In the genomic region with DNA sequence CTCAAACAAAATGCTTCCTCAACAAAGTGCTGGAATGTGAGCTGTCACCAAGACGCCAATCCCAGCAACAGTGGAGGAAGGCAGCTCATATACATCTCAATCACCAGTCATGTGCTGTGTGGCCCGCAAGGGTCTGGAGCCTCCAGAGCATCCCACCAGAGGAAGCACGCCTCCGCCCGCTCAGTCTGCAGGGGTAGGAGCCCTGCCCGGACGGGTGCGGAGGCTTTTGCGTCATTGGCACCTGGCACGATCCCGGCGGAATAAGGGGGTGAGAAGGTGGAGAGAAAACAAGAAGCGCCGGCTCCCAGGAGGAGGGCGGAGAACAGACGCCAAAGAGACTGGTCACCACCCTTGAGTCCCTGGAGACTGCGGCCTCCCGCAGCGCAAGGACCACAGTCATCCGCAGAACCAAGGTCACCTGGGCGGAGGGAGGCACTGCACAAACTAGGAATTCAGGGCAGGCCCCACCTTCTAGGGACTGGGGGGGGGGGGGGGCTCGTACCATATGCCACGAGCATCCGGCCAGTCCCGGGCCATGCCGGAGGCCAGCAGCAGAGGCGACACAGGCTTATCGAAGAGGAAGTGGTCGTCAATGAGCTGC, we compare ENCODE assay signal across 8 mouse cellular contexts. TPM values are rescaled to one million over a fixed set of nuclear protein-coding genes. Genes with fewer than 3 reads are reported as not detected.
DNase-seq lines count a peak whose midpoint lies in the region; ATAC-seq and TF ChIP-seq lines count a peak whose summit lies in the region.

No protein-coding gene starts in this region.

- H3K4me2 ChIP-seq in hindbrain, embryonic 11.5 days (replicated peaks; ENCODE audit: low read depth, low read length), result peak overlapping the region; percentile 93
- H3K4me2 ChIP-seq in limb, embryonic 14.5 days (replicated peaks; ENCODE audit: low read depth, low read length, severe bottlenecking), result peak overlapping the region; percentile 98

- no peaks in the 10 kb centered on the region for H3K9me3 ChIP-seq in embryonic facial prominence, embryonic 10.5 days
- H3K9me3 ChIP-seq in hindbrain, embryonic 11.5 days (ENCODE audit: control insufficient read depth, low read length), result no peaks in the 10 kb centered on the region
- no peaks in the 10 kb centered on the region for H3K9me3 ChIP-seq in limb, embryonic 14.5 days (ENCODE audit: control insufficient read depth, low read length)

- peaks cover 21% of the 10 kb centered on the region for H3K36me3 ChIP-seq in embryonic facial prominence, embryonic 10.5 days (replicated peaks)
- H3K36me3 ChIP-seq in hindbrain, embryonic 11.5 days (ENCODE audit: control insufficient read depth, insufficient read depth, low read length), result no peaks in the 10 kb centered on the region
- no peaks in the 10 kb centered on the region for H3K36me3 ChIP-seq in limb, embryonic 14.5 days (ENCODE audit: control insufficient read depth, insufficient read depth, low read length)

- H3K27ac ChIP-seq in embryonic facial prominence, embryonic 10.5 days (replicated peaks), result peak overlapping the region; percentile 89
- H3K27ac ChIP-seq in hindbrain, embryonic 11.5 days (ENCODE audit: low read depth, low read length), result peak overlapping the region; percentile 76
- no peak overlapping the region for H3K27ac ChIP-seq in limb, embryonic 14.5 days (replicated peaks; ENCODE audit: low read depth, low read length)

- H3K9ac ChIP-seq in hindbrain, embryonic 11.5 days (ENCODE audit: low read depth, low read length), result peak overlapping the region; percentile 96
- peak overlapping the region; percentile 56; the same call in 1 of the 2 replicates for H3K9ac ChIP-seq in limb, embryonic 14.5 days (ENCODE audit: low read depth, low read length, severe bottlenecking)

- H3K4me1 ChIP-seq in embryonic facial prominence, embryonic 10.5 days, result peaks cover 57% of the 10 kb centered on the region
- H3K4me1 ChIP-seq in hindbrain, embryonic 11.5 days (replicated peaks; ENCODE audit: control insufficient read depth, insufficient read depth, low read length), result peaks cover 6% of the 10 kb centered on the region; the same call in 1 of the 2 replicates
- peaks cover 24% of the 10 kb centered on the region for H3K4me1 ChIP-seq in limb, embryonic 14.5 days (ENCODE audit: control insufficient read depth, insufficient read depth, low read length)

- no peak for TF ChIP-seq POLR2A in limb, embryonic 14.5 days (IDR thresholded peaks at IDR 0.05; ENCODE audit: borderline replicate concordance, extremely low read depth, insufficient read depth, insufficient read length)

- peak overlapping the region; percentile 79 for H3K4me3 ChIP-seq in embryonic facial prominence, embryonic 10.5 days
- peak overlapping the region; percentile 81 for H3K4me3 ChIP-seq in hindbrain, embryonic 11.5 days (ENCODE audit: low read depth, low read length)
- peak overlapping the region; percentile 56 for H3K4me3 ChIP-seq in limb, embryonic 14.5 days (replicated peaks; ENCODE audit: low read length)

- ATAC-seq in hindbrain, embryonic 11.5 days (ENCODE audit: low FRiP score), result no peak
- ATAC-seq in limb, embryonic 14.5 days (ENCODE audit: low FRiP score, low read depth), result no peak

- intact Hi-C loops in gastrocnemius, postnatal 14 days (cut with DNase I; ENCODE audit: low total_unique reads), result no loop called here

- DNase-seq in right cerebral cortex, adult 2 months (ENCODE audit: low spot score in 2 of 2), result peak; percentile 75 to 77
- no peak for DNase-seq in right cerebral cortex, postnatal 36 days (ENCODE audit: low spot score in 2 of 2)
- no peak for DNase-seq in embryonic facial prominence, embryonic 10.5 days (ENCODE audit: low spot score)
- DNase-seq in hindbrain, embryonic 11.5 days (ENCODE audit: low spot score), result peak; percentile 58
- DNase-seq in limb, embryonic 14.5 days (ENCODE audit: low spot score), result no peak
- DNase-seq in natural killer cell, adult 2 months (ENCODE audit: low spot score in 2 of 2), result peak; percentile 28 to 36
- DNase-seq in thymus, postnatal 14 days, result no peak
- DNase-seq in gastrocnemius, postnatal 14 days, result no peak

- WGBS in embryonic facial prominence, embryonic 10.5 days, result 3% methylated on average over 29 of the region's 29 CpGs
- 5% methylated on average over 24 of the region's 29 CpGs for WGBS in hindbrain, embryonic 11.5 days
- 6% methylated on average over 29 of the region's 29 CpGs for WGBS in limb, embryonic 14.5 days

- peaks cover 66% of the 10 kb centered on the region for H3K27me3 ChIP-seq in embryonic facial prominence, embryonic 10.5 days (replicated peaks; ENCODE audit: low read depth, poor library complexity, severe bottlenecking)
- H3K27me3 ChIP-seq in hindbrain, embryonic 11.5 days (ENCODE audit: control insufficient read depth, insufficient read depth, low read length), result no peaks in the 10 kb centered on the region
- peaks cover 43% of the 10 kb centered on the region for H3K27me3 ChIP-seq in limb, embryonic 14.5 days (ENCODE audit: control insufficient read depth, insufficient read depth, low read length)

RNA-seq across cellular contexts. Expression of a gene that starts 1.7 kb away (rescaled TPM):
- polyA plus RNA-seq in embryonic facial prominence, embryonic 10.5 days (2016; fragmentation: Nextera tagmentation; extraction: Ambion mirVana), result 479 and 683 TPM in 2 replicates
- 2,103 and 2,160 TPM in 2 replicates for polyA plus RNA-seq in hindbrain, embryonic 11.5 days (2014; fragmentation: Nextera tagmentation; extraction: Ambion mirVana)
- 133 and 168 TPM in 2 replicates for polyA plus RNA-seq in limb, embryonic 14.5 days (2012; rRNA removed)
- 94.7 and 106 TPM in 2 replicates for polyA plus RNA-seq in limb, embryonic 14.5 days (2014; fragmentation: Nextera tagmentation; extraction: Ambion mirVana)
- 10 to 100 TPM; 19.8 to 32.6 TPM for total RNA-seq in gastrocnemius, postnatal 14 days (2021)

RNA-seq across cellular contexts. Expression of a gene that starts 7.4 kb away (rescaled TPM):
- polyA plus RNA-seq in embryonic facial prominence, embryonic 10.5 days (2016; fragmentation: Nextera tagmentation; extraction: Ambion mirVana), result 17.7 and 19.6 TPM in 2 replicates
- polyA plus RNA-seq in hindbrain, embryonic 11.5 days (2014; fragmentation: Nextera tagmentation; extraction: Ambion mirVana), result 4.5 and 5.0 TPM in 2 replicates
- polyA plus RNA-seq in limb, embryonic 14.5 days (2012; rRNA removed), result 30.8 and 47.4 TPM in 2 replicates
- 7.2 and 7.3 TPM in 2 replicates for polyA plus RNA-seq in limb, embryonic 14.5 days (2014; fragmentation: Nextera tagmentation; extraction: Ambion mirVana)
- 1 to 10 TPM; 2.7 to 4.7 TPM for total RNA-seq in gastrocnemius, postnatal 14 days (2021)

RNA-seq across cellular contexts. Expression of a gene that starts 42.6 kb away (rescaled TPM):
- 50.2 and 58.0 TPM in 2 replicates for polyA plus RNA-seq in embryonic facial prominence, embryonic 10.5 days (2016; fragmentation: Nextera tagmentation; extraction: Ambion mirVana)
- polyA plus RNA-seq in hindbrain, embryonic 11.5 days (2014; fragmentation: Nextera tagmentation; extraction: Ambion mirVana), result 61.5 and 63.3 TPM in 2 replicates
- polyA plus RNA-seq in limb, embryonic 14.5 days (2012; rRNA removed), result 26.5 and 37.2 TPM in 2 replicates
- 61.2 and 63.7 TPM in 2 replicates for polyA plus RNA-seq in limb, embryonic 14.5 days (2014; fragmentation: Nextera tagmentation; extraction: Ambion mirVana)
- 10 to 100 TPM; 14.9 to 17.2 TPM for total RNA-seq in gastrocnemius, postnatal 14 days (2021)

RNA-seq across cellular contexts. Expression of a gene that starts 42.6 kb away (rescaled TPM):
- polyA plus RNA-seq in embryonic facial prominence, embryonic 10.5 days (2016; fragmentation: Nextera tagmentation; extraction: Ambion mirVana), result 56.2 and 56.4 TPM in 2 replicates
- polyA plus RNA-seq in hindbrain, embryonic 11.5 days (2014; fragmentation: Nextera tagmentation; extraction: Ambion mirVana), result 52.5 and 54.2 TPM in 2 replicates
- 32.7 and 39.7 TPM in 2 replicates for polyA plus RNA-seq in limb, embryonic 14.5 days (2012; rRNA removed)
- 50.7 and 52.3 TPM in 2 replicates for polyA plus RNA-seq in limb, embryonic 14.5 days (2014; fragmentation: Nextera tagmentation; extraction: Ambion mirVana)
- 10 to 100 TPM; 34.2 to 35.6 TPM for total RNA-seq in gastrocnemius, postnatal 14 days (2021)

Comparison
In these comparisons a context has a peak if more than half of its experiments do, and no peak if none do; other contexts are left out.
1. DNase-seq: peak in right cerebral cortex, adult 2 months (2 of 2), hindbrain, embryonic 11.5 days (single experiment) and natural killer cell, adult 2 months (2 of 2); none in right cerebral cortex, postnatal 36 days (0 of 2), embryonic facial prominence, embryonic 10.5 days (single experiment), limb, embryonic 14.5 days (single experiment), thymus, postnatal 14 days (single experiment) and gastrocnemius, postnatal 14 days (single experiment).
2. Peak in every context shown above with its lines, with median percentiles within 50 percentile points of each other: H3K4me3 ChIP-seq.